Mouse (Mus musculus) neural tube, embryonic 12.5 days (tissue): ENCODE data around the gene Sgce. TPM values are rescaled to one million over a fixed set of nuclear protein-coding genes. Genes with fewer than 3 reads are reported as not detected.
A peak's percentile ranks its signal among the peaks of the same experiment; 100 is the strongest.
"Not testable (repeated sequence)": the region's sequence is repeated elsewhere in the genome, so short reads cannot be mapped to it uniquely, and the experiment has no call there.

ENCODE experiments used
- ATAC-seq: fragments of 200-750 bp; cut with Nextera tagmentation; 2 replicates; pipeline ENCODE4 v1.8.0; 2017; ENCODE audit warnings: low read depth, mild to moderate bottlenecking, moderate TSS enrichment, moderate library complexity; ENCODE audit not compliant: low FRiP score
- H3K27ac ChIP-seq: fragments of 300-500 bp; sonication (generic); 2 replicates; pipeline ENCODE4 v1.5.1; 2016
- H3K27me3 ChIP-seq: fragments of 300-500 bp; sonication (generic); replicated peaks from 2 replicates; pipeline ENCODE4 v1.6.1; 2016; ENCODE audit warnings: mild to moderate bottlenecking
- H3K36me3 ChIP-seq: fragments of 300-500 bp; sonication (generic); 2 replicates; pipeline ENCODE4 v1.6.1; 2016; ENCODE audit warnings: mild to moderate bottlenecking
- H3K4me1 ChIP-seq: fragments of 300-500 bp; sonication (generic); 2 replicates; pipeline ENCODE4 v1.6.1; 2016
- H3K4me2 ChIP-seq: fragments of 300-500 bp; sonication (generic); replicated peaks from 2 replicates; pipeline ENCODE4 v1.6.1; 2016; ENCODE audit warnings: mild to moderate bottlenecking
- H3K4me3 ChIP-seq: fragments of 300-500 bp; sonication (generic); 2 replicates; pipeline ENCODE4 v1.5.1; 2016
- H3K9ac ChIP-seq: fragments of 300-500 bp; sonication (generic); 2 replicates; pipeline ENCODE4 v1.6.1; 2016; ENCODE audit warnings: mild to moderate bottlenecking
- H3K9me3 ChIP-seq: fragments of 300-500 bp; sonication (generic); 2 replicates; pipeline ENCODE4 v1.6.1; 2016; ENCODE audit warnings: mild to moderate bottlenecking
- WGBS: fragments of 180-500 bp; shearing (Covaris S2); methylation state at CpG from one replicate; pipeline ENCODE4 v1.1.7; 2016; 5-methylcytosine and 5-hydroxymethylcytosine counted together
- polyA plus RNA-seq: library from polyadenylated mRNA; unstranded; fragments of >200 nt; fragmentation: Nextera tagmentation; extraction: Ambion mirVana; gene quantifications from 2 replicates; pipeline ENCODE4 v1.2.1, GENCODE M21; 2016

Gene Sgce
- 60.0 and 61.9 TPM in 2 replicates for polyA plus RNA-seq

GRCm38 (mm10) chr6:4746696-4747439 is at the start of gene Sgce, which contains the start of gene Peg10:
Gene Sgce, minus strand, starts transcription at chr6:4747207.
Gene Peg10, plus strand, starts transcription at chr6:4747306.
- Histone ChIP-seq H3K4me1 (0 out of 2 replicates have a peak, but pooled peaks cover 3% of the 10 kb centered on the region), H3K36me3 (no peaks in the 10 kb centered on the region), H3K9me3 (peaks cover 27% of the 10 kb centered on the region), H3K9ac (peak within 1 kb of the TSS; percentile 76), H3K27ac (no peak within 1 kb of the TSS; the same call in 1 of the 2 replicates), H3K4me2 (peak within 1 kb of the TSS; percentile 63), H3K27me3 (no peaks in the 10 kb centered on the region), H3K4me3 (peak within 1 kb of the TSS; percentile 50)
- WGBS: 60% methylated on average over 36 of the region's 38 CpGs
- ATAC-seq: peak; percentile 67

GRCm38 (mm10) chr6:4796281-4796680 is 49.3 kb upstream of the Sgce start:
- no peak for ATAC-seq
- Histone ChIP-seq H3K9me3 (no peaks in the 10 kb centered on the region), H3K4me1 (no peaks in the 10 kb centered on the region), H3K4me3 (no peak overlapping the region), H3K36me3 (no peaks in the 10 kb centered on the region), H3K27me3 (no peaks in the 10 kb centered on the region), H3K27ac (no peak overlapping the region), H3K4me2 (no peak overlapping the region), H3K9ac (no peak overlapping the region)
- 94% methylated on average over 1 of the region's 1 CpGs for WGBS

GRCm38 (mm10) chr6:4762252-4762651 is 15.2 kb upstream of the Sgce start:
- H3K27ac ChIP-seq: no peak overlapping the region
- 48% methylated on average over 2 of the region's 2 CpGs for WGBS
- H3K4me3 ChIP-seq: no peak overlapping the region
- peak; percentile 98 for ATAC-seq
- no peaks in the 10 kb centered on the region for H3K4me1 ChIP-seq
- no peak overlapping the region for H3K9ac ChIP-seq
- H3K4me2 ChIP-seq: no peak overlapping the region
- no peaks in the 10 kb centered on the region for H3K27me3 ChIP-seq
- H3K9me3 ChIP-seq: no peaks in the 10 kb centered on the region
- no peaks in the 10 kb centered on the region for H3K36me3 ChIP-seq

- H3K36me3 ChIP-seq, H3K9ac ChIP-seq, ATAC-seq, H3K9me3 ChIP-seq, H3K4me2 ChIP-seq, H3K4me3 ChIP-seq, H3K27ac ChIP-seq, H3K4me1 ChIP-seq, H3K27me3 ChIP-seq: not testable (repeated sequence)
- WGBS: 42% methylated on average over 3 of the region's 3 CpGs
Observed at GRCm38 (mm10) chr6:4761415-4762142, 14.6 kb upstream of the Sgce start.

- Histone ChIP-seq H3K4me3 (no peak overlapping the region), H3K27me3 (no peaks in the 10 kb centered on the region), H3K36me3 (peaks cover 21% of the 10 kb centered on the region), H3K4me1 (no peaks in the 10 kb centered on the region), H3K9ac (no peak overlapping the region), H3K4me2 (no peak overlapping the region), H3K27ac (no peak overlapping the region), H3K9me3 (peaks cover 23% of the 10 kb centered on the region)
- 97% methylated on average over 16 of the region's 16 CpGs for WGBS
- no peak for ATAC-seq
Observed at GRCm38 (mm10) chr6:4754886-4755285, 7.9 kb upstream of the Sgce start.

GRCm38 (mm10) chr6:4754286-4754685 is 7.3 kb upstream of the Sgce start:
- H3K4me2 ChIP-seq: no peak overlapping the region
- no peak for ATAC-seq
- peaks cover 23% of the 10 kb centered on the region for H3K9me3 ChIP-seq
- H3K4me1 ChIP-seq: no peaks in the 10 kb centered on the region
- 94% methylated on average over 10 of the region's 10 CpGs for WGBS
- peaks cover 21% of the 10 kb centered on the region for H3K36me3 ChIP-seq
- no peak overlapping the region for H3K4me3 ChIP-seq
- H3K27ac ChIP-seq: no peak overlapping the region
- H3K27me3 ChIP-seq: no peaks in the 10 kb centered on the region
- no peak overlapping the region for H3K9ac ChIP-seq

- no peaks in the 10 kb centered on the region for H3K4me1 ChIP-seq
- ATAC-seq: no peak
- no peak overlapping the region for H3K9ac ChIP-seq
- no peaks in the 10 kb centered on the region for H3K27me3 ChIP-seq
- no peak overlapping the region for H3K27ac ChIP-seq
- 76% methylated on average over 4 of the region's 4 CpGs for WGBS
- no peak overlapping the region for H3K4me2 ChIP-seq
- peaks cover 17% of the 10 kb centered on the region for H3K36me3 ChIP-seq
- H3K4me3 ChIP-seq: no peak overlapping the region
- H3K9me3 ChIP-seq: peaks cover 48% of the 10 kb centered on the region
Observed at GRCm38 (mm10) chr6:4751355-4751754, 4.3 kb upstream of the Sgce start.

- ATAC-seq: peak; percentile 87
- Histone ChIP-seq H3K27ac (no peak overlapping the region), H3K4me3 (peak overlapping the region; percentile 50), H3K27me3 (no peaks in the 10 kb centered on the region), H3K36me3 (no peaks in the 10 kb centered on the region), H3K4me2 (peak overlapping the region; percentile 63), H3K4me1 (no peaks in the 10 kb centered on the region), H3K9me3 (peaks cover 27% of the 10 kb centered on the region), H3K9ac (no peak overlapping the region)
- WGBS: 53% methylated on average over 22 of the region's 22 CpGs
Observed at GRCm38 (mm10) chr6:4749091-4749490, 2.1 kb upstream of the Sgce start.

GRCm38 (mm10) chr6:4748506-4748961 is 1.5 kb upstream of the Sgce start:
- H3K4me1 ChIP-seq: no peaks in the 10 kb centered on the region
- peak; percentile 13 for ATAC-seq
- WGBS: 57% methylated on average over 15 of the region's 15 CpGs
- H3K4me3 ChIP-seq: peak overlapping the region; percentile 50
- H3K9ac ChIP-seq: no peak overlapping the region
- H3K27ac ChIP-seq: no peak overlapping the region
- no peaks in the 10 kb centered on the region for H3K36me3 ChIP-seq
- peaks cover 27% of the 10 kb centered on the region for H3K9me3 ChIP-seq
- no peaks in the 10 kb centered on the region for H3K27me3 ChIP-seq
- H3K4me2 ChIP-seq: peak overlapping the region; percentile 63

- Histone ChIP-seq H3K4me3 (peak overlapping the region; percentile 50), H3K9me3 (peaks cover 27% of the 10 kb centered on the region), H3K4me2 (peak overlapping the region; percentile 63), H3K4me1 (no peaks in the 10 kb centered on the region), H3K9ac (no peak overlapping the region), H3K36me3 (no peaks in the 10 kb centered on the region), H3K27ac (no peak overlapping the region), H3K27me3 (no peaks in the 10 kb centered on the region)
- 52% methylated on average over 71 of the region's 71 CpGs for WGBS
- ATAC-seq: peak; percentile 26; the same call in 1 of the 2 replicates
Observed at GRCm38 (mm10) chr6:4747677-4748505, 884 bp upstream of the Sgce start.

- H3K4me2 ChIP-seq: peak overlapping the region; percentile 63
- H3K4me3 ChIP-seq: peak overlapping the region; percentile 50
- peaks cover 5% of the 10 kb centered on the region; the same call in 1 of the 2 replicates for H3K4me1 ChIP-seq
- peak overlapping the region; percentile 76 for H3K9ac ChIP-seq
- no peaks in the 10 kb centered on the region for H3K27me3 ChIP-seq
- H3K27ac ChIP-seq: no peak overlapping the region; the same call in 1 of the 2 replicates
- H3K9me3 ChIP-seq: peaks cover 27% of the 10 kb centered on the region
- ATAC-seq: no peak
- WGBS: 51% methylated on average over 22 of the region's 22 CpGs
- H3K36me3 ChIP-seq: no peaks in the 10 kb centered on the region
Observed at GRCm38 (mm10) chr6:4746036-4746695, 841 bp downstream of the Sgce start.
